Mouse (Mus musculus): ENCODE results near the gene Ppp2r1b.

Ppp2r1b gene

DNA sequence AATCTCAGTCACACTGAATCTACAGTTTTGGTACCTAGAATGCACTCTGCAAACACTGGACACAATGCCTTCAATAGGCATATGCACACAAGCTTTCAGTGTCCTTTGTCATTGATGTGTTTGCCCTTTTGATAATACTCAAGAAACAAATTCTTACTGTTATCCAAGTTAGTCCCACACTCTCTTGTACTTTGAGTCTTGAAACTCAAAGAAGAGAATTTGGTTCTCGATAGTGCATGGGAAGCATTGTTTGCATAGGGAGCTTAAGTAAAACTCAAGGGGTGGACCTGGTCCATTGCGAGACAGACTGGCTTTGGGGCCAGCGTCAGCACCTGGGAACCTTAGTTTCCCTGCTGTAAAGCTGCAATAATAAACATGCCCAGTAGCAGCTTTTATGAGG is 73.0 kb downstream of the Ppp2r1b start:
- no peak for DNase-seq (ENCODE audit: low spot score)

DNA sequence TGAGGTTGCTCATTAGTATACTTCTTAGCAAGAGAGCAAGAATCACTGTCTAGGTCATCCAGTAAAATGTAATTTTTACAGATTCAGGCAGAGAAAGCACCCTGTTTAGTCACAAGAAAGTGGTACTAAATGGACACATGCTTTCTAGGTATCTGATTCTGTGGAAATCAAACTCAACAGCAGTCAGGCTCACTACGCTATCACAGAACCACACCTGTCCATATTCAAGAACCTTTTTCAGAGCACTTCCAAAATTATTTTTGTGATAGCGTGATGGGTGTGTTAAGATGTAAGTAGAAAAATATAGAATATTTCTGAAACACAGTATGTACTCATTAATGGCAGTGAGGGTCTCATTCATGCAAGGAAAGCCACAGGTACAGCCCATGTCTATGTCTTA is 74.5 kb downstream of the Ppp2r1b start:
- DNase-seq (ENCODE audit: low spot score) = no peak

DNA sequence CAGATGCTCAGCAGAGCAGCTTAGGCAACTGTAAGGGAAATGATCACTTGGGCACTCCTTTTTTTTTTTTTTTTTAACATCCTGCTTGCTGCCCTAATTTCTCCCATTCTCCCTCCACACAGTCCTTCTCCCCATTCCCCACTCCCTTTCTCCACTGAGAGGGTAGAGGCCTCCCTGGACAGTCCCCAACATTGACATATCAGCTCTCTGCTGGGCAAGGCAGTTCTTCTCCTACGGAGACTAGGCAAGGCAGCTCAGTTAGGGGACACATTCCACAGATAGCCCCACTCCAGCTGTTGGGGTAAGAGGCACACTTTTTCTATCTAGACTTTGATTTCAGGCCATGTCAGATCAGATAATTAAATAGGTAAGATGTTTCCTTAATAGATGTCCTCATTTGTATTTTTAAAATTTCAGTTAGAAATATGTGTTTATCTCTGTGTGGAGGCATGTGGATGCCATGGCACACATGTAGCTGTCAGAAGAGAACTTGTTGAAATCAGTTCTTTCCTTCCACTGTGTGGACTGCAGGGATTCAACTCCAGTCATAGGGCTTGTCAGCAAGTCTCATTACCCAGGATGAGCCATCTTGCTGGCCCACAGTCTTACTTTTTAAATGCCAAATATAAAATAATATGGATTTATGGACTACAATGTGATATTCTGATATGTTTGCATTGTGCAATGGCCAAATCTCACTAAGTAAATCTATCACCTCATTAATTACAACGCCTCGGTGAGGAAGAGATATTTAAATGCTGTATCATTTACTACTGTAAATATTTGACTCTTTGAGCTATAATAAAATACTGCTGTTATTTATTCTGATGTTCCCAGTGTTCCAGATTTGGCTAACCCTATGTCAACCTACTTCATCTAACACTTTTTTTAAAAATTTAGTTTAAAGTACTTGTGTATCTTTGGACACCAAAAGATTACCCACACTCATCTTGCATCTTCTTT is 76.1 kb downstream of the Ppp2r1b start:
- no peak for DNase-seq (ENCODE audit: low spot score)

DNA sequence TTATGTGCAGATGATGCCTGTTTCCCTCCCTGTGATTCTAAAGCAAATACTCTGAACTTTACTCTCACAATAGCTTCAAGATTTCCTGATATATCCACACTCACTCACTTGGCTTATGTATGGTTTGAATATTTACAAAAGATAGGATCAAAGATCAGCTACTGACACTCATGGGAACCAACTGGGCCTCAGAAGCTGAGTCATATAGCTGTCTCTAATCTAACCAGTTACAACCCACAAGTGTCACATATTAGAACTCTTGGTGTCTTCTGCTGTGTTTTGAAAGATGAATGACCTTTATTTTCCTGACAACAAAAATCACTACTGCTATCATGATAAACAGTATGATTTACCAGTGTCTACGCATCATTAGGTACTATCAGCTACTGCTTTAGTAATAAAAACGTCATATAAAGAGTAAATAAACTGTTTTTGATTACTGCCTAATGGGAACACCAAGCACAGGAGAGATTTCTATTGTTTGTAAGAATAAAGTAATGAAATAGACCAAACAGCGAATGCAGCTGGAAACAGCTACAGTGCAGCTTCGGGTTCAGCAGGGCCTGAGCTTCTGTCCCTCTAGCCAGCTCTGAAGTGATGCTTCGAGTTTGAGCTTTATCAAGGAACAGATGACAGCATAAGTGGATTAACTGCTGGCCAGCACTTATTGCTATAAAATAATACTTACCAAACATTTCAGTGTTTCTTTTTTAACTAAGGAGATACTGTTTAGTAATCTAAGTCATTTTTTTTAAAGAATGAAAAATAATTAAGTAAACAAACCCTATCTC is 77.5 kb downstream of the Ppp2r1b start:
- DNase-seq (ENCODE audit: low spot score) = no peak

DNA sequence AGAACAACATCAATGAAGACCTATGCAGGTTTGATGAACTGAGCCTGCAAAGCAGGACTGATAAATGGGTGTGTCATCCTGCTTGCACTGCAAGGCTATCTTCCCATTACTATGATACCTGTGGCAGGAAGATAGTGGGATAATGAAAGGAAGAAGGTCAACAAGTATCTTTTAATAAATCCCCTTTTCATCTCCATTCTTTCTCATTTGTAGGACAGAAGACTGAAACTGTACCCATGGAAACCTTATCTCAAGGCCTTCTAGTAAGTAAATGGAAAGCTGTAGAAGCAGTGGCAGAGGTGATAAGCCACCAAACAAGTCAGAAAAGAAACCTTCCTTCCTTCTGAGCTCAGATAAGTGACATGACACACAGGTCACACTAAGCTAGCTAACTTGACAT is 79.4 kb downstream of the Ppp2r1b start:
- no peak for DNase-seq (ENCODE audit: low spot score)

DNA sequence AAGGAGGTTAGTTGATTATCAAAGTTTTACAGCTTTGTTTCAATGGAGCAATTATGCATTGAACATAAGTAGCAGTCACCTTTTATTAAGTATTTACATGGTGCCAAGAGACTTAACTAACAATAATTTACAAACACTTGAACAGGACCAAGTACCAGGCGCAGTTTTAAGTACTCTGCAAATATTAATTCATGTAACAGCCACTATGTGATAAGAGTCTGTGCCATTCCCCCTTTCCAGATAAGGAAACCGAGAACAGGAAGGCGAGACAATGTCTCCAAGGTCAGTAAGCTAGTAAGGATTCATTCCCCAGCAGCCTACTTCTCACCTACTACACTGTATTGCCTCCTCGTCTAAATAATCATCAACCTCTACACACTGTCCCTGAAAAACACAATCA is 80.7 kb downstream of the Ppp2r1b start:
- DNase-seq (ENCODE audit: low spot score) = no peak

DNA sequence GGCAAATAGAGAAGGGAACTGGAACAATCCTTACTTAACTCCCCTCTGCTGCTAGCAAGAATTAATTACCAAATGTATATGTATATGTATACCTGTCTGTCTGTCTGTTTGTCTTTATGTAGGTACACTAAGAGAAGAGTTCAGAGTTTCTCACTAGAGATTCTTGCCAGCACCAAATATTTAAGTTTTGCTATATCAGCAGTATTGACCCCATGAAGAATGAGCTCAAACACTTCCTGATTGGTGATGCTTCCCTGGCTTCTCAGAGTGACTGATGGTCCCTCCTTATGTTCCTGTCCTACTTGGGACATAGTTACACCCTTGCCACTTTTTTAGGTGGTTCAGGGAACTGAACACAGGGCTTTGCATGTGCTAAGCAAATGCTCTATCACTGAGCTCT is 84.9 kb downstream of the Ppp2r1b start:
- DNase-seq (ENCODE audit: low spot score) = no peak

DNA sequence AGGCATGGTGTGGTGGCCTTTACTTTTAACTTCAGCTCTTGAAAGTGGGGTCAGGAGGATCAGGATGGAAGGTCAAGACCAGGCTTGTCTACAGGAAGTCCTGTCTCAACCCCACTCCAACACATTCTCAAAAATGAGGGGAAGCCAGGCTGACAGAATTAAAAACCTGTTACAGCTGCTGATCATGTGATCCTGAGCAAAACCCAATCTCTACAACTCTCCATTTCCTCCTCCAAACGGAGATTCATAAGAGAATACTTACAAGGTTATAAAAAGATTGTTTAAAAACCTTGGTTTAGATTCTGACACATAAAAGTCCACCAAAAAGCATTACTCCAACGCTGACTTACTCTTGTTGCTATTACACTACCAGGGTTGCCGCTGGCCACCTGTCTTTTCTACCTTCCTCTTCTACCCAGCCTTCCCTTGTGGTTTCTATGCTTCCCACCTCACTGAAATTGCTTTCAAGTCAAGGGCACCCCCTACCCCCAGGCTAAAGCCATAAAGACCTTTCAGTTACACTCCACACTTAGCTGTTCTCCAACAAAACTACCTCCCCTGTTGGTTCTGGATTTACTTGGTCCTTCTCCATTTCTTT is 96.8 kb downstream of the Ppp2r1b start:
- DNase-seq (ENCODE audit: low spot score) = no peak

DNA sequence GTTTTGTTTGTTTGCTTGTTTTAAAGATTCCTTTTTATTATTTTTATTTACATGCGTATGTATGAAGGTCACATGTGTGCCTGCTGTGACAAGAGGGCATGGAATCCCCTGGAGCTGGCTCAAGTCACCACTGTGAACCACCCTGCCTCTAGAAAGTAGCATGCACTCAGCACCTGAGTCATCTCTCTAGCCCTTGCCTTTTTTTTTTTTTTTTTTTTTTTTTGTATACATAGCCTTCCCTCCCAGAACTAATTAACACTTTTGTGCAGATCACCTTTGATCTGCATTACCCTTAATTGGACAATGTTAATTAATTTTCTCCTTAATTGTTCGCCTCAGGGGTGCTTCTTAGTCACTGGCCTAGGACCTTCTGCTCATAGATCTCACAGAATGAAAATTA is 97.6 kb downstream of the Ppp2r1b start:
- no peak for DNase-seq (ENCODE audit: low spot score)
